Mouse (Mus musculus) neural tube, embryonic 15.5 days (tissue): ENCODE measurements around the gene Ccdc169. TPM values are rescaled to one million over a fixed set of nuclear protein-coding genes. Genes with fewer than 3 reads are reported as not detected.
A peak's percentile ranks its signal among the peaks of the same experiment; 100 is the strongest.

Source experiments
- ATAC-seq: fragments of 200-750 bp; cut with Nextera tagmentation; 2 replicates; pipeline ENCODE4 v1.8.0; 2017; ENCODE audit warnings: mild to moderate bottlenecking, moderate TSS enrichment, moderate library complexity; ENCODE audit not compliant: low FRiP score
- H3K27ac ChIP-seq: fragments of 300-500 bp; sonication (generic); replicated peaks from 2 replicates; pipeline ENCODE4 v1.5.1; 2015; ENCODE audit warnings: mild to moderate bottlenecking, inconsistent platforms
- H3K27me3 ChIP-seq: fragments of 300-500 bp; sonication (generic); replicated peaks from 2 replicates; pipeline ENCODE4 v1.6.1; 2015; ENCODE audit warnings: inconsistent platforms
- H3K36me3 ChIP-seq: fragments of 300-500 bp; sonication (generic); 2 replicates; pipeline ENCODE4 v1.6.1; 2015; ENCODE audit warnings: inconsistent platforms
- H3K4me1 ChIP-seq: fragments of 300-500 bp; sonication (generic); 2 replicates; pipeline ENCODE4 v1.6.1; 2015; ENCODE audit warnings: inconsistent platforms
- H3K4me2 ChIP-seq: fragments of 300-500 bp; sonication (generic); 2 replicates; pipeline ENCODE4 v1.6.1; 2015; ENCODE audit warnings: inconsistent platforms, mild to moderate bottlenecking, moderate library complexity
- H3K4me3 ChIP-seq: fragments of 300-500 bp; sonication (generic); replicated peaks from 2 replicates; pipeline ENCODE4 v1.5.1; 2015; ENCODE audit warnings: mild to moderate bottlenecking, inconsistent platforms
- H3K9ac ChIP-seq: fragments of 300-500 bp; sonication (generic); replicated peaks from 2 replicates; pipeline ENCODE4 v1.6.1; 2015; ENCODE audit warnings: mild to moderate bottlenecking, inconsistent platforms
- H3K9me3 ChIP-seq: fragments of 300-500 bp; sonication (generic); replicated peaks from 2 replicates; pipeline ENCODE4 v1.6.1; 2016; ENCODE audit warnings: inconsistent platforms
- WGBS: fragments of 180-500 bp; shearing (Covaris S2); methylation state at CpG from one replicate; pipeline ENCODE4 v1.1.7; 2015; ENCODE audit warnings: mixed read lengths; 5-methylcytosine and 5-hydroxymethylcytosine counted together
- polyA plus RNA-seq: library from polyadenylated mRNA; unstranded; fragments of >200 nt; fragmentation: Nextera tagmentation; extraction: Ambion mirVana; gene quantifications from 2 replicates; pipeline ENCODE4 v1.2.1, GENCODE M21; 2015

The Ccdc169 gene
- polyA plus RNA-seq, 1 experiment from 2014 or later: not detected

GRCm38 (mm10) chr3:55105372-55106023 is 31.6 kb upstream of the Ccdc169 start:
- Histone ChIP-seq H3K36me3 (no peaks in the 10 kb centered on the region), H3K27ac (no peak overlapping the region), H3K4me1 (no peaks in the 10 kb centered on the region), H3K4me2 (no peak overlapping the region), H3K9ac (no peak overlapping the region), H3K4me3 (no peak overlapping the region), H3K9me3 (no peaks in the 10 kb centered on the region), H3K27me3 (no peaks in the 10 kb centered on the region)
- no peak for ATAC-seq
- WGBS: 90% methylated on average over 14 of the region's 14 CpGs

- no peaks in the 10 kb centered on the region for H3K9me3 ChIP-seq
- no peak overlapping the region for H3K4me3 ChIP-seq
- H3K4me1 ChIP-seq: no peaks in the 10 kb centered on the region
- no peak overlapping the region for H3K4me2 ChIP-seq
- ATAC-seq: no peak
- 89% methylated on average over 17 of the region's 17 CpGs for WGBS
- H3K36me3 ChIP-seq: no peaks in the 10 kb centered on the region
- H3K27me3 ChIP-seq: no peaks in the 10 kb centered on the region
- H3K9ac ChIP-seq: no peak overlapping the region
- no peak overlapping the region for H3K27ac ChIP-seq
Measured at GRCm38 (mm10) chr3:55106051-55106450, 31.1 kb upstream of the Ccdc169 start.

GRCm38 (mm10) chr3:55109097-55109496 is 28.0 kb upstream of the Ccdc169 start:
- H3K27me3 ChIP-seq: no peaks in the 10 kb centered on the region
- H3K9me3 ChIP-seq: no peaks in the 10 kb centered on the region
- no peak overlapping the region for H3K4me3 ChIP-seq
- no peak overlapping the region for H3K4me2 ChIP-seq
- WGBS: 84% methylated on average over 4 of the region's 4 CpGs
- no peaks in the 10 kb centered on the region for H3K36me3 ChIP-seq
- peaks cover 14% of the 10 kb centered on the region for H3K4me1 ChIP-seq
- no peak for ATAC-seq
- no peak overlapping the region for H3K9ac ChIP-seq
- no peak overlapping the region for H3K27ac ChIP-seq

- ATAC-seq: peak; percentile 97
- Histone ChIP-seq H3K9ac (peak within 1 kb of the TSS; percentile 98), H3K9me3 (no peaks in the 10 kb centered on the region), H3K36me3 (peaks cover 2% of the 10 kb centered on the region), H3K4me1 (peaks cover 20% of the 10 kb centered on the region), H3K27ac (peak within 1 kb of the TSS; percentile 90), H3K27me3 (no peaks in the 10 kb centered on the region), H3K4me3 (peak within 1 kb of the TSS; percentile 92), H3K4me2 (peak within 1 kb of the TSS; percentile 69)
- 1% methylated on average over 58 of the region's 58 CpGs for WGBS
Measured at GRCm38 (mm10) chr3:55111935-55112709, 25.0 kb upstream of the Ccdc169 start, which contains the start of gene Spg20. Gene Spg20 (plus strand): TSS chr3:55112108.

- ATAC-seq: no peak
- H3K4me2 ChIP-seq: peak overlapping the region; percentile 69
- peak overlapping the region; percentile 98 for H3K9ac ChIP-seq
- peaks cover 20% of the 10 kb centered on the region for H3K4me1 ChIP-seq
- WGBS: 42% methylated on average over 16 of the region's 16 CpGs
- H3K27ac ChIP-seq: peak overlapping the region; percentile 90
- no peaks in the 10 kb centered on the region for H3K27me3 ChIP-seq
- H3K36me3 ChIP-seq: peaks cover 10% of the 10 kb centered on the region
- peak overlapping the region; percentile 92 for H3K4me3 ChIP-seq
- H3K9me3 ChIP-seq: no peaks in the 10 kb centered on the region
Measured at GRCm38 (mm10) chr3:55112710-55113415, 24.3 kb upstream of the Ccdc169 start.

GRCm38 (mm10) chr3:55114313-55115065 is 22.6 kb upstream of the Ccdc169 start:
- ATAC-seq: no peak
- no peak overlapping the region for H3K9ac ChIP-seq
- no peaks in the 10 kb centered on the region for H3K27me3 ChIP-seq
- peaks cover 24% of the 10 kb centered on the region for H3K36me3 ChIP-seq
- H3K9me3 ChIP-seq: no peaks in the 10 kb centered on the region
- 80% methylated on average over 7 of the region's 7 CpGs for WGBS
- no peak overlapping the region for H3K4me3 ChIP-seq
- peaks cover 20% of the 10 kb centered on the region for H3K4me1 ChIP-seq
- no peak overlapping the region for H3K4me2 ChIP-seq
- H3K27ac ChIP-seq: no peak overlapping the region

GRCm38 (mm10) chr3:55115071-55115470 is 22.1 kb upstream of the Ccdc169 start:
- no peak overlapping the region for H3K9ac ChIP-seq
- H3K4me2 ChIP-seq: no peak overlapping the region
- no peak overlapping the region for H3K27ac ChIP-seq
- H3K4me3 ChIP-seq: no peak overlapping the region
- H3K4me1 ChIP-seq: peaks cover 20% of the 10 kb centered on the region
- no peaks in the 10 kb centered on the region for H3K27me3 ChIP-seq
- no peaks in the 10 kb centered on the region for H3K9me3 ChIP-seq
- 76% methylated on average over 1 of the region's 1 CpGs for WGBS
- no peak for ATAC-seq
- H3K36me3 ChIP-seq: peaks cover 24% of the 10 kb centered on the region

GRCm38 (mm10) chr3:55115989-55116388 is 21.1 kb upstream of the Ccdc169 start:
- no peak overlapping the region for H3K4me3 ChIP-seq
- H3K9me3 ChIP-seq: no peaks in the 10 kb centered on the region
- no peak for ATAC-seq
- H3K9ac ChIP-seq: no peak overlapping the region
- peaks cover 20% of the 10 kb centered on the region for H3K4me1 ChIP-seq
- H3K4me2 ChIP-seq: no peak overlapping the region
- H3K36me3 ChIP-seq: peaks cover 31% of the 10 kb centered on the region
- H3K27me3 ChIP-seq: no peaks in the 10 kb centered on the region
- no peak overlapping the region for H3K27ac ChIP-seq
- WGBS: 88% methylated on average over 8 of the region's 8 CpGs

GRCm38 (mm10) chr3:55119275-55119898 is 17.8 kb upstream of the Ccdc169 start:
- peaks cover 61% of the 10 kb centered on the region for H3K36me3 ChIP-seq
- 90% methylated on average over 6 of the region's 6 CpGs for WGBS
- H3K27ac ChIP-seq: no peak overlapping the region

GRCm38 (mm10) chr3:55122336-55122870 is 14.7 kb upstream of the Ccdc169 start:
- 95% methylated on average over 3 of the region's 3 CpGs for WGBS
- H3K4me2 ChIP-seq: no peak overlapping the region
- peaks cover 84% of the 10 kb centered on the region for H3K36me3 ChIP-seq
- no peak overlapping the region for H3K9ac ChIP-seq
- H3K27me3 ChIP-seq: no peaks in the 10 kb centered on the region
- no peak overlapping the region for H3K27ac ChIP-seq
- H3K4me1 ChIP-seq: no peaks in the 10 kb centered on the region
- no peaks in the 10 kb centered on the region for H3K9me3 ChIP-seq
- no peak for ATAC-seq
- no peak overlapping the region for H3K4me3 ChIP-seq

More at GRCm38 (mm10) chr3:55119275-55119898, 17.8 kb upstream of the Ccdc169 start:
- H3K27me3 ChIP-seq: no peaks in the 10 kb centered on the region
- no peak for ATAC-seq
- H3K9me3 ChIP-seq: no peaks in the 10 kb centered on the region
- H3K9ac ChIP-seq: no peak overlapping the region
- no peak overlapping the region for H3K4me2 ChIP-seq
- H3K4me3 ChIP-seq: no peak overlapping the region
- H3K4me1 ChIP-seq: peaks cover 6% of the 10 kb centered on the region

GRCm38 (mm10) chr3:55123064-55123463 is 14.1 kb upstream of the Ccdc169 start:
- no peaks in the 10 kb centered on the region for H3K9me3 ChIP-seq
- no peaks in the 10 kb centered on the region for H3K4me1 ChIP-seq
- H3K27ac ChIP-seq: no peak overlapping the region
- no peak for ATAC-seq
- no peak overlapping the region for H3K4me3 ChIP-seq
- WGBS: 91% methylated on average over 4 of the region's 4 CpGs
- no peak overlapping the region for H3K4me2 ChIP-seq
- no peaks in the 10 kb centered on the region for H3K27me3 ChIP-seq
- H3K9ac ChIP-seq: no peak overlapping the region
- H3K36me3 ChIP-seq: peaks cover 84% of the 10 kb centered on the region
